ENCODE assay signal across 31 mouse cellular contexts in genomic region chr12:118011921-118012320, GRCm38 (mm10).
"Had no signal": no experiment of that assay in that cellular context is flagged by ENCODE, and none has a peak within 500 bp of the region (broad histone marks: within the 10 kb centered on the region; RNA-seq: fewer than 3 reads in every experiment).

No protein-coding gene starts in this region.

- H3K27ac ChIP-seq: limb, embryonic 10.5 days; limb, embryonic 12.5 days; limb, embryonic 13.5 days; limb, embryonic 15.5 days; liver, embryonic 12.5 days; liver, embryonic 13.5 days; liver, embryonic 14.5 days; liver, embryonic 15.5 days; lung, embryonic 15.5 days; macrophage; midbrain, embryonic 10.5 days; midbrain, embryonic 12.5 days; midbrain, embryonic 13.5 days; midbrain, embryonic 15.5 days; neural tube, embryonic 12.5 days had no signal

- H3K36me3 ChIP-seq: limb, embryonic 10.5 days; limb, embryonic 12.5 days; limb, embryonic 13.5 days; limb, embryonic 15.5 days; liver, embryonic 12.5 days; liver, embryonic 13.5 days; liver, embryonic 15.5 days; lung, embryonic 15.5 days; midbrain, embryonic 10.5 days; midbrain, embryonic 12.5 days; midbrain, embryonic 13.5 days; midbrain, embryonic 15.5 days; neural tube, embryonic 12.5 days had no signal

- H3K4me3 ChIP-seq: limb, embryonic 10.5 days; limb, embryonic 12.5 days; limb, embryonic 13.5 days; limb, embryonic 15.5 days; liver, embryonic 12.5 days; liver, embryonic 13.5 days; liver, embryonic 15.5 days; lung, embryonic 15.5 days; megakaryocyte, embryonic 14.5 days; midbrain, embryonic 10.5 days; midbrain, embryonic 12.5 days; midbrain, embryonic 13.5 days; midbrain, embryonic 15.5 days; myocyte; neural tube, embryonic 12.5 days had no signal

- H3K4me1 ChIP-seq: limb, embryonic 10.5 days; limb, embryonic 12.5 days; limb, embryonic 15.5 days; liver, embryonic 12.5 days; liver, embryonic 13.5 days; liver, embryonic 15.5 days; lung, embryonic 15.5 days; midbrain, embryonic 10.5 days; midbrain, embryonic 12.5 days; midbrain, embryonic 13.5 days; midbrain, embryonic 15.5 days; neural tube, embryonic 12.5 days had no signal

- H3K27me3 ChIP-seq: limb, embryonic 12.5 days; limb, embryonic 13.5 days; limb, embryonic 15.5 days; liver, embryonic 12.5 days; liver, embryonic 13.5 days; liver, embryonic 15.5 days; lung, embryonic 15.5 days; midbrain, embryonic 12.5 days; midbrain, embryonic 13.5 days; midbrain, embryonic 15.5 days; neural tube, embryonic 12.5 days had no signal

- DNase-seq: left cerebral cortex, postnatal 4 days; liver; liver, embryonic 13.5 days; liver, postnatal 0 days; lung, adult 18-20 months; lung, adult 2 months; lung, embryonic 14.5 days; lung, postnatal 10 days; lung, postnatal 14 days; lung, postnatal 36 days; lung, postnatal 4 days; midbrain, embryonic 14.5 days had no signal

- H3K9me3 ChIP-seq: limb, embryonic 10.5 days; limb, embryonic 12.5 days; limb, embryonic 13.5 days; limb, embryonic 15.5 days; liver, embryonic 12.5 days; liver, embryonic 13.5 days; liver, embryonic 15.5 days; lung, embryonic 15.5 days; megakaryocyte, embryonic 14.5 days; midbrain, embryonic 10.5 days; midbrain, embryonic 12.5 days; midbrain, embryonic 13.5 days; midbrain, embryonic 15.5 days; neural tube, embryonic 12.5 days had no signal

- H3K9ac ChIP-seq: limb, embryonic 12.5 days; limb, embryonic 13.5 days; limb, embryonic 15.5 days; liver, embryonic 12.5 days; liver, embryonic 13.5 days; liver, embryonic 14.5 days; liver, embryonic 15.5 days; liver, postnatal 0 days; lung, embryonic 14.5 days; lung, embryonic 15.5 days; midbrain, embryonic 12.5 days; midbrain, embryonic 13.5 days; midbrain, embryonic 15.5 days; neural tube, embryonic 12.5 days had no signal

- H3K4me2 ChIP-seq: limb, embryonic 12.5 days; limb, embryonic 13.5 days; limb, embryonic 15.5 days; liver, embryonic 11.5 days; liver, embryonic 12.5 days; liver, embryonic 13.5 days; liver, embryonic 15.5 days; lung, embryonic 14.5 days; lung, embryonic 15.5 days; midbrain, embryonic 11.5 days; midbrain, embryonic 12.5 days; midbrain, embryonic 13.5 days; midbrain, embryonic 15.5 days; neural tube, embryonic 12.5 days had no signal

- ATAC-seq: liver, embryonic 12.5 days; liver, postnatal 0 days; midbrain, embryonic 13.5 days; midbrain, embryonic 15.5 days; midbrain, embryonic 16.5 days had no signal
